Mouse (Mus musculus): Measurements from ENCODE around the gene Pigw. TPM values are rescaled to one million over a fixed set of nuclear protein-coding genes. Genes with fewer than 3 reads are reported as not detected.
A peak's percentile ranks its signal among the peaks of the same experiment; 100 is the strongest.

Pigw gene
- polyA plus RNA-seq, 1 experiment from 2014 or later = 1.3 TPM

GRCm38 (mm10) chr11:84873042-84873833, 6.8 kb downstream of the Pigw start:
- Histone ChIP-seq H3K9ac (replicated peaks) (no peak overlapping the region), H3K27ac (ENCODE audit: low read depth) (peak overlapping the region; percentile 86), H3K36me3 (replicated peaks; ENCODE audit: insufficient read depth, low read length) (peaks cover 8% of the 10 kb centered on the region), H3K4me3 (ENCODE audit: low read depth, low read length) (peak overlapping the region; percentile 37; the same call in 1 of the 2 replicates), H3K27me3 (ENCODE audit: insufficient read depth, low read length) (no peaks in the 10 kb centered on the region), H3K4me2 (ENCODE audit: low read depth, low read length) (peak overlapping the region; percentile 80), H3K9me3 (ENCODE audit: low read length) (no peaks in the 10 kb centered on the region), H3K4me1 (ENCODE audit: insufficient read depth) (peaks cover 4% of the 10 kb centered on the region; the same call in 1 of the 2 replicates)
- DNase-seq (no peak), ATAC-seq (peak; percentile 3; the same call in 1 of the 2 replicates)
- 56% methylated on average over 1 of the region's 1 CpGs for WGBS (ENCODE audit: insufficient replicate concordance)
- TF ChIP-seq EP300 (IDR thresholded peaks at IDR 0.05; ENCODE audit: low read depth) (peak; percentile 96), CTCF (IDR thresholded peaks at IDR 0.05; ENCODE audit: low read depth) (peak; percentile 42)

GRCm38 (mm10) chr11:84871548-84872069, 8.5 kb downstream of the Pigw start:
- Histone ChIP-seq H3K27ac (ENCODE audit: low read depth) (peak overlapping the region; percentile 100), H3K36me3 (replicated peaks; ENCODE audit: insufficient read depth, low read length) (peaks cover 12% of the 10 kb centered on the region), H3K4me3 (ENCODE audit: low read depth, low read length) (peak overlapping the region; percentile 100), H3K27me3 (ENCODE audit: insufficient read depth, low read length) (no peaks in the 10 kb centered on the region), H3K4me2 (ENCODE audit: low read depth, low read length) (peak overlapping the region; percentile 80), H3K9me3 (ENCODE audit: low read length) (no peaks in the 10 kb centered on the region), H3K9ac (replicated peaks) (peak overlapping the region; percentile 99), H3K4me1 (ENCODE audit: insufficient read depth) (peaks cover 13% of the 10 kb centered on the region)
- TF ChIP-seq CTCF (IDR thresholded peaks at IDR 0.05; ENCODE audit: low read depth) = no peak
- TF ChIP-seq EP300 (IDR thresholded peaks at IDR 0.05; ENCODE audit: low read depth) = no peak
- ATAC-seq = no peak
- WGBS (ENCODE audit: insufficient replicate concordance) = 52% methylated on average over 4 of the region's 4 CpGs
- no peak for DNase-seq

- TF ChIP-seq EP300 (IDR thresholded peaks at IDR 0.05; ENCODE audit: low read depth) (no peak), CTCF (IDR thresholded peaks at IDR 0.05; ENCODE audit: low read depth) (no peak)
- DNase-seq (no peak), ATAC-seq (peak; percentile 64)
- H3K4me1 ChIP-seq (ENCODE audit: insufficient read depth) = peaks cover 16% of the 10 kb centered on the region
- H3K36me3 ChIP-seq (replicated peaks; ENCODE audit: insufficient read depth, low read length) = peaks cover 13% of the 10 kb centered on the region
- no peaks in the 10 kb centered on the region for H3K27me3 ChIP-seq (ENCODE audit: insufficient read depth, low read length)
- peak overlapping the region; percentile 99 for H3K9ac ChIP-seq (replicated peaks)
- peak overlapping the region; percentile 100 for H3K4me3 ChIP-seq (ENCODE audit: low read depth, low read length)
- H3K9me3 ChIP-seq (ENCODE audit: low read length) = no peaks in the 10 kb centered on the region
- peak overlapping the region; percentile 100 for H3K27ac ChIP-seq (ENCODE audit: low read depth)
- H3K4me2 ChIP-seq (ENCODE audit: low read depth, low read length) = peak overlapping the region; percentile 80
- WGBS (ENCODE audit: insufficient replicate concordance) = 0% methylated on average over 10 of the region's 10 CpGs
These were observed 9.0 kb downstream of the Pigw start for GRCm38 (mm10) chr11:84871046-84871445.

GRCm38 (mm10) chr11:84870337-84871043, 9.6 kb downstream of the Pigw start, which contains the start of gene Ggnbp2:
Gene Ggnbp2 (minus strand): TSS chr11:84870817.
- TF ChIP-seq EP300 (IDR thresholded peaks at IDR 0.05; ENCODE audit: low read depth) = peak; percentile 72
- TF ChIP-seq CTCF (IDR thresholded peaks at IDR 0.05; ENCODE audit: low read depth) = 0 out of 2 replicates have a peak, but pooled peaks have one; percentile 6
- peak; percentile 96 for DNase-seq
- WGBS (ENCODE audit: insufficient replicate concordance) = 0% methylated on average over 41 of the region's 62 CpGs
- Histone ChIP-seq H3K9me3 (ENCODE audit: low read length) (no peaks in the 10 kb centered on the region), H3K27ac (ENCODE audit: low read depth) (peak within 1 kb of the TSS; percentile 100), H3K4me2 (ENCODE audit: low read depth, low read length) (peak within 1 kb of the TSS; percentile 80), H3K4me1 (ENCODE audit: insufficient read depth) (peaks cover 19% of the 10 kb centered on the region), H3K4me3 (ENCODE audit: low read depth, low read length) (peak within 1 kb of the TSS; percentile 100), H3K9ac (replicated peaks) (peak within 1 kb of the TSS; percentile 99), H3K27me3 (ENCODE audit: insufficient read depth, low read length) (no peaks in the 10 kb centered on the region), H3K36me3 (replicated peaks; ENCODE audit: insufficient read depth, low read length) (peaks cover 13% of the 10 kb centered on the region)
- ATAC-seq = peak; percentile 81

GRCm38 (mm10) chr11:84869537-84870232, 10.4 kb downstream of the Pigw start:
- H3K4me1 ChIP-seq (ENCODE audit: insufficient read depth) = peaks cover 19% of the 10 kb centered on the region
- peak overlapping the region; percentile 80 for H3K4me2 ChIP-seq (ENCODE audit: low read depth, low read length)
- peaks cover 13% of the 10 kb centered on the region for H3K36me3 ChIP-seq (replicated peaks; ENCODE audit: insufficient read depth, low read length)
- H3K9me3 ChIP-seq (ENCODE audit: low read length) = no peaks in the 10 kb centered on the region
- H3K9ac ChIP-seq (replicated peaks) = peak overlapping the region; percentile 99
- no peaks in the 10 kb centered on the region for H3K27me3 ChIP-seq (ENCODE audit: insufficient read depth, low read length)
- 1% methylated on average over 50 of the region's 61 CpGs for WGBS (ENCODE audit: insufficient replicate concordance)
- ATAC-seq = peak; percentile 67
- TF ChIP-seq EP300 (IDR thresholded peaks at IDR 0.05; ENCODE audit: low read depth) (no peak), CTCF (IDR thresholded peaks at IDR 0.05; ENCODE audit: low read depth) (peak; percentile 12; the same call in 1 of the 2 replicates)
- peak overlapping the region; percentile 100 for H3K27ac ChIP-seq (ENCODE audit: low read depth)
- peak; percentile 97 for DNase-seq
- peak overlapping the region; percentile 100 for H3K4me3 ChIP-seq (ENCODE audit: low read depth, low read length)

Data from liver, postnatal 0 days (tissue).